Mouse (Mus musculus): Measurements from ENCODE around the gene Clhc1.

DNA sequence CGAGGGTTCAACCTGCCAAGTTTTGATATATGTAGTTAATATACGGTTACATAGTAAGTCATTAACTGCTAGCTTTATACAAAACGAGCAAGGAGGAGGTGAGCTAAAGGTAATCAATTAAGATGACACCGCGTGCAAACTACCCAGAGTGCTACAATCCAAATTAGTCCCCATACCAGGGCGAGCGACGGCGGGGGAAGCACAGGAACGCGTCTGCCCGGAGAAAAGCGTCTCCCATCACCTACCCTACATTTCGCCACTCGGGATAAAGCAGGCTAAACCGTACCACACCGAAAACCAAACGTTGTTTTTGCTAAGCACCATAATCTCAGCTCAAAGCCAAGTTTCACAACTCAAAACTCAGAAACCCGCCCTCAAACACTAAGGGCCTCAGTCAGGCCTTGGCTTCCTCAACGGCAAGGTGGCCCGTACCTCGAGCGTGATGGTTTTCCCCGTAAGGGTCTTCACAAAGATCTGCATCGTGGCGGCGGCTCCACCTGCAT lies 450 bp upstream of the Clhc1 start:
- no peak for TF ChIP-seq JUN (IDR thresholded peaks at IDR 0.05; ENCODE audit: insufficient read depth, low read depth, low read length)
- no peak for TF ChIP-seq ZMIZ1 (IDR thresholded peaks at IDR 0.05; ENCODE audit: low read depth, low read length)
